Mouse (Mus musculus) thymus, adult 2 months (tissue): ENCODE data around the gene Aldh3a2.

Experiments
- CTCF ChIP-seq: fragments of 200-500 bp; IDR thresholded peaks from 2 replicates; pipeline ENCODE4 v1.5.1; 2012; ENCODE audit warnings: mild to moderate bottlenecking, control low read depth, low read length, moderate library complexity, borderline replicate concordance; ENCODE audit not compliant: control insufficient read depth, poor library complexity, insufficient read depth; ENCODE audit errors: extremely low read depth
- POLR2A ChIP-seq: fragments of 200-500 bp; IDR thresholded peaks from 2 replicates; pipeline ENCODE4 v1.6.1; 2012; ENCODE audit warnings: mild to moderate bottlenecking, low read length, control low read depth, moderate library complexity; ENCODE audit not compliant: control insufficient read depth, poor library complexity, insufficient read depth; ENCODE audit errors: extremely low read depth

DNA sequence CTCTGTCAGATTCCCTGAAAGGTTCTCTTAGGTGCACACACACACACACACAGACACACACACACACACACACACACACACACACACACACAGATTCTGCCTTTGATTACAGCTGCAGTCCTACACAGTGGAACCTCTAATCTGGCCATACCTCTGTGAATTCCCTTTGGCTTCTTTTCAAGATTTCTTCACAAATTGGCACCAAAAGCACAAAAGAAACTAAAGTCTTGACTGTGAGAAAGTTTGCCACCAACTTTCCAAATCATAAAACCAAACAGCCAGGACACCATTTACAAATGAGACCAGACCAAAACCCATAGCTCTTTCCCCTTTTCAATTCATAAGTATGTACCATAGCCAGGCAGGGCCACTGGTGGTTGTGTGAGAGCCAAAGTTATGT is 69.3 kb downstream of the Aldh3a2 start:
- TF ChIP-seq CTCF (no peak), POLR2A (no peak)
